Mouse (Mus musculus): ENCODE measurements around the gene Eif3a.

The Eif3a gene

GRCm38 (mm10) chr19:60758896-60759835, 31.3 kb downstream of the Eif3a start:
- in situ Hi-C loops (cut with MboI) = no loop called here

GRCm38 (mm10) chr19:60757099-60757785, 33.2 kb downstream of the Eif3a start:
- in situ Hi-C loops (cut with MboI) = no loop called here

- in situ Hi-C loops (cut with MboI) = no loop called here
Measured at GRCm38 (mm10) chr19:60756192-60757098, 34.0 kb downstream of the Eif3a start.

- in situ Hi-C loops (cut with MboI) = no loop called here
Measured at GRCm38 (mm10) chr19:60755438-60756191, 34.8 kb downstream of the Eif3a start, which contains the start of gene Nanos1. Nanos1 (plus strand) TSS chr19:60755987.

GRCm38 (mm10) chr19:60747801-60748200, 42.7 kb downstream of the Eif3a start:
- in situ Hi-C loops (cut with MboI) = no loop called here

DNA sequence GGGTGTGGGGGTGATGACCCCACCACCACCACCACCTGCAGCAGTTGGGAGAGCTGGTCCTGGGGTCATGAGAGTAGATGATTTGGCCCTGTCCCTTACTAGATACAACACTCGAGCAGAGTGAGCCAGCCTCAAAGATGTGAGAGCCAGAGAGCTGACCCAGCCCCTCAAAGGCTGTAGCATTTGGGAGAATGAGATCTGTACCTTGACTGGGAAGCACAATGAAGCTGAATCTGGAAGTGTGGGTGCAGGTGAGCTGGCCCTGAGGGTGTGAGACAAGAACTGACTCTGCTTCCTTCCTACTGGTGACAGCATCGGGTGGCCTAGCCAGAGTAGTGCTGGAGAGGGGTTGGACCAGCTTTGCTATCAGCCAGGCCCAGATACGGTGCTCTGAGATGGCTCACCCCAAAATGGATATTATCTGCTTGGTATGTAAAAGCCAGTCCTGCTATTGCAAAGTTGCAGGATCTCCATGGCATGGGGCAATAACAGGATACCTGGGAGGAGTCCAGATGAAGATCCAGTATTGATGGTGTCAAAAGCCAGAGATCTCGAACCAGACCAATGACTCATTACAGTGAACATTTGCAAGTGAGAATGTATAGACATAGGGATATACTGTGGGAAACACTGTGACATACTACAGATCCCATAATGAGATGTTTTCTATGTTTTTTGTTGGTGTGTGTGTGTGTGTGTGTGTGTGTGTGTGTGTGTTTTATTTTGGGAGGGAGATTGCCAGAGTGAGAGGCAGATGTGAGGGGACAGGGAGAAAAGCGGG, 46.5 kb downstream of the Eif3a start:
- in situ Hi-C loops (cut with MboI) = no loop called here

- in situ Hi-C loops (cut with MboI) = no loop called here
Measured at GRCm38 (mm10) chr19:60740560-60740959, 49.9 kb downstream of the Eif3a start.

GRCm38 (mm10) chr19:60731966-60732365, 58.5 kb downstream of the Eif3a start:
- in situ Hi-C loops (cut with MboI) = no loop called here

DNA sequence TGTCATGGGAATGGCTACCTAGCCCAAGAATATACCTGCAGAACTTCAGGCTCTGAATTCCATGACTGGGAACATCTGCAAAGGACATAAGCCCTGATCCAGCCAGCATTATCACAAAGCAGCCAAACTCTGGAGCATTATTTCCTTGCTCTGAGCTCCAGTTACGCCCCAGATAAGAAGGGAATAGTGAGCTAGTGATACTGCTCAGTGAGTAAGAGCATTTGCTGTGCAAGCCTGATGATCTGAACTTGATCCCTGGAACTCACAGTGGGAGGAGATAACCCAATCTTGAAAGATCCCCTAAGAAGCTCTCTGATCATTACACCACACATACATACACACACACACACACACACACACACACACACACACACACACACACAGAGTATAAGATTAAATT, 59.2 kb downstream of the Eif3a start:
- in situ Hi-C loops (cut with MboI) = no loop called here

DNA sequence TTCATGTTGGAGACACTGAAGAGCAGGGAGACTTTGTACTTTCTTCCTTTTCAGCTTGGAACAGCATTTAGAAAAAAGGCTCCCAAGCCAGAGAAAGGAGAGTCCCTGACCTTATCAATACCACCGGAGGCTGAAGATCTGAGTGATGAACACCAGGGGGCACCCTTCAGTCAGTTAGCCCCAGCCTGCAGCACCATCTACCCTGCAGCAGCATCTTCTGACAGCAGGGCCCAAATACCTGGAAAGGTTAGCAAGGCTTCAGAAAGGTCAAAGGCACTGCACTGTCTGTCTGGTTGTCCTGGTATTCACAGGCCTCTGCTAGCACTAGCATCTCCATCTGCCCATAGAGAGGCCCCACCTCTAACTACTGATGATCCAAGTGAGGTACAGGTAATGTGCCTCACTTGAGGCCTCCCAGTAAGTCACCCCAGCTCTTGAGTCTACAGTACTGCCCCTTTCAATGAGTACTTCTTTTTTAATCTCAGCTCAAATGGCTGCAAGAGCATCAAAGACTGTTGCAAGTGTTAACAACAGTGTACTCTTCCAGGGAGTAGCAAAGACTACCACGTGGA, 60.1 kb downstream of the Eif3a start:
- in situ Hi-C loops (cut with MboI) = no loop called here

GRCm38 (mm10) chr19:60716381-60716780, 74.1 kb downstream of the Eif3a start:
- in situ Hi-C loops (cut with MboI) = no loop called here

- in situ Hi-C loops (cut with MboI) = no loop called here
Measured at GRCm38 (mm10) chr19:60712577-60712976, 77.9 kb downstream of the Eif3a start.
